Mouse (Mus musculus) right cerebral cortex, postnatal 36 days (tissue): ENCODE measurements around the gene Tpcn2.

ENCODE experiments used
- DNase-seq, 2 experiments: peaks; one replicate each; pipeline ENCODE4 v3.0.0; 2022; ENCODE audit warnings: low spot score in 2 of 2, mixed read lengths in 1 of 2

The Tpcn2 gene

DNA sequence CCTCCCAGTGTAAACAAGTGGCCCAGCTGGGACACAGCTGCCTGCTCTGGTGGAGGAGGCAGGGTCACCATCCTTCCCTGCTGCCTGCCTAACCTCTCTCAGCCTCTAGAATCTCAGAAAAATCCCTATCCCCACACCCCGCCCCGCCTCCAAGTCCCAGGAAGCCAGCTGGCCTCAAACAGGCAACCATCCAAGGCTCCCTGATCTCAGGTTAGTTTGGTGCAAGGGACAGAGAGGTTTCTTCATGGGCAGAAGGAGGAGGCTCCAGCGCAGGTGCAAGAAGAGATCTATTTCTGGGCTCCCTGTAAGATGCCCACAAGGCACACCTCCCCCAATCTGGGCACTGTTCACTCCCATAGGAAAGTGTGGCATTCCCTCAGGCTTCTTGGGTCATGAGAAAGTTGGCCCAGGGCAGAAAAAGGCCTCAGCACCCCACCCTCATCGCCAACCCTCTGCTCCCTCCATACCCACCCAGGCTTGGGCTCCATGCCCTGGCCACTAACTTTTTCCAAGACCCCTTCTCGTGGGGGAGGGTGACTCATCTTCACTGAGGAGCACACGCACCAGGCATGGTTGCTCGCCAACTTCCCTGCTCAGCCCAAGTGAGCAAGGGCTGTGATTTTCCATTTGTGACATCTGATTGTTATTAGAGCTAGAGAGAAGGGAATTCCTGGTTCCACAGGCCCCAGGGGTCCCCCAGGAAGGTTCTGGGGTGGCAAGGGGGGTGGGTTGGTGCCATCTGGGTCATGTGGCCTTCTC lies 15.9 kb upstream of the Tpcn2 start:
- DNase-seq, result no peak

DNA sequence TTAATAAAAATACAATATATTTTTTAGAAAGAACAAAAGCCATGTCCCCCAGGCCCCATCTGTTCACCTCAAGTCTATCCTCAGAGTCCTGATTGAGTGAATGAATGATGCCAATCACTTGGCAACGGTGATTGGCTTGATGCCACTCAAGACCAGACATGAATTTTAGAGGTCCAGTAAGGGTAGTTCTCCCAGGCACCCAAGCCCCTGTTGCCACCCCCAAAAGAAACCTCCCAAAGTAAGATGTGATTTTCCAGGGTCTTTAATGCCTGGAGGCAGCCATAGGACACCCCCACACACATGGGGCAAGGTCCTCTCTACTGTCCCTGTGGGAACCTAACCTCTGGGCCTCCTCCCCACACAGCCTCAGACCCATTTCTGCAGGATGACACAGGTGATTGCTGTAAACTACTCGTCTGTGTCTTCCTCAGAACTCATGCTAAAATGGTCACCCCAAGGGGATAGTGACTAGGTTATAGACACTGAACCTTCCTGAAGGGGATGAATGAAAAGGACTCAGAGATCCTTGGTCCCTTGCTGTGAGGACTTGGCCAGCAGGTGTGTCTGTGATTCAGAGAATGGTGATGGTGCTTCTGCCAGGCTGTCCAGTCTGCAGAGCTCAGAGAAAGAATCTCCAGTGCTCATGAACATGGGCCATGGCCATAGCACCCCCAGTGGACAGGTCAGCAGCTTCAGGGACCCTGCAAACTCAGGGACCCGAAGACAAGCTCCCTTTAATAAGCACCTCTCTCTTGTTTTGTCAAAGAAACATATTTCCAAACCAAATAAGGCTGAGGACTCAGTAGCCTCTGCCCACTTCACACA lies 15.1 kb upstream of the Tpcn2 start:
- DNase-seq, result no peak

DNA sequence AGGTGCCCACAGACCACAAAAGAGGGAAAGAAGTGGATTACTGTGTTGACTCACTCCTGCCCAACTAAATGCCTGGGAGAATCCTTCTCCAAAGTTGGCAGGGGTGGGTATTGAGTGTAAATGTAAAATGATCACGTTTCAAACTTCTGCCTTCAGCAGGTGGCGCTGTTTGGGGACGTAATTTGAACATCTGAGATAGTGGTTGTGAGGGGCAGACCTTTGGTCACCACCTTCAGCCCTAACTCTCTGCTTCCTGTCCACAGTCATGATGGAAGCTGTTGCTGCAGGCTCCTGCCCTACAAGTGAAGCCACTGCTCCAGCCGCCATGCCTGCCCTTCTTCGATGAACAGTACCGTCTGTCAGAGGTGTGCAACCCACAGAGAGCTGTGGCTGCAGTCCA lies 10.0 kb upstream of the Tpcn2 start:
- no peak for DNase-seq

DNA sequence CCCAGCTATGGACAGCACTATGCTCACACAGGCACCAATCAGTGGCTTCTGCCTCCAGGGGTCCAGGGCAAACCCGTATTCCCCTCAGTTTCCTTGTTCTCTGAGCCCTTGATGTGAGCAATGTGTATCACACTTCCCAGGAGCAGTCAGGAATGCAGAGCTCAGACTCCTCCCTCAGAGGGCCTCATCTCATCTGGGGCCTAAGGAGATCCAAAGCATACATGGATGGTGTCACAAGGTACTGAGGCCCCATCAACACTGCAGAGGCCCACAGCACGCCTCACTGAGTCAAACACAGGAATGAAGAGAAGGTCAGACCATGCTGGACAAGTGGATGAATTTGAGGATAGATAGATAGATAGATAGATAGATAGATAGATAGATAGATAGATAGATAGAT lies 8.9 kb upstream of the Tpcn2 start:
- DNase-seq, result no peak

DNA sequence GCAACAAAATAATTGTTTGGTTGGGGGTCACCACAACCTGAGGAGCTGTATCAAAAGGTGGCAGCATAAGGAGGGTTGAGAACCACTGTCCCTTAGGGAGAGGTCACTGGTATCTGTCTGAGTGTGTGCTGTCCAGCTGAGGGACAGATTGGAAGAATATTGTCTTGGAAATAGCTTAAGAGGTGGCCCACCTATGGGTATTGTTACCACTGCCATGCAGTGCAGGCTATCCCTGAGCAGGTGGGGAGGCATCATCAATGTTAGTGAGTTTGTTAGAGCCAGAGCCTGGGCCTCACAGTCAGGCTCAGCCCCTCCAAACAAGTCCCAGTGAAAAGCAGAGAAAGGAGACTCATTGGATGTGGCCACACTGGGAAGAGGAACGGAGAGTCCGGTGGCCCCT lies 8.0 kb upstream of the Tpcn2 start:
- no peak for DNase-seq

DNA sequence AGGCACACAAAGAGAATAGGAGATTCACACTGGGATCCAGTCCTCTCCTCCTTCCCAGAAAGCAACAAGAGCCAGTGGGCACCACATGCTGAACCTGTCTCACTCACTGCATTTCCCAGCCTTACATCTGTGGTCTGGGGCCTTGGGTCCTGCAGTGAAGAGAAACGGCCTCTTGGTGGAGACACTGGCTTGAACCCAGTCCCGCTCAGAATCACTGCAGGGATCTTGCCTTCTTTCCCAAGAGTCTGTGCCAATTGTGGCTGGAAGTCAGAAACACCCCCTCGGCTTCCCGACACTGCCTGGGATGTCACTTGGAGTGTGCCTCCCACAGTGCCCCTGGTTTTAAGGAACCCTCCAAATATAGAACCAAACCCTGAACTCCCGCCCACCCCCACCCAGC lies 5.5 kb upstream of the Tpcn2 start:
- no peak for DNase-seq

DNA sequence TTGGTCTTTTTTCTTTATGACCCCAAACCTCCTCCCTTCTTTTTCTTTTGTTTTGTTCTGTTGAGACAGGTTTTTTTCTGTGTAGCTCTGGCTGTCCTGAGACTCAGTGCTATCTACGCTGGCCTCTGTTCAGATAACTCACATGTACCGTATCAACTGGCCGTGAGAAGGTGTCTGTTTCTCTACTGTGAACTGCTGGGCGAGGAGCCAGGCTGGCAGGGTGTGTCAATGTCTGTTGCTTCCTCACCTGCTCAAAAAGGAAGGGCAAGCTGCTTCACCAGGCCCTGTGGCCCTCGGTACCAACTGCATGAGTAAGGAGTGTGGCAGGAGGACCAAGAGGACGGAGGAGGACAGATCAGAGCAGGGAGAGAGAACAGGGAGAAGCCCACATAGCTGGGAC lies 3.6 kb upstream of the Tpcn2 start:
- no peak for DNase-seq

DNA sequence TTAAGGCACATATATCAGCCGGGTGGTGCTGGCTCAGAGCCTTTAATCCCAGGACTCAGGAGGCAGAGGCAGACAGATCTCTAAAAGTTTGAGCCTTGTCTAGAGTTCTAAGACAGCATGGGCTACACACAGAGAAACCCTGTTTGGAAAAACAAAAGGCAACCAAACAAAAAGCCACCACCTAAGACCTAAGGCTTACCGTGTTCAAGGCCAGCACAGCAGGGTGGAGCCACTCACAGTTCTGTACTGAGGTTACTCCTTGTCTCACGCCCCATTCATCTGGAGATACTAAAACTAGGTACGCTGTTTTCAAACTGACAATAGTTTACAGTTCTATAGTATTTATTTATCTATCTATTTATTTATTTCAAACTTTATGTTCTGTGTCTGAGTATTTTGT lies 1.7 kb upstream of the Tpcn2 start:
- DNase-seq, result no peak

DNA sequence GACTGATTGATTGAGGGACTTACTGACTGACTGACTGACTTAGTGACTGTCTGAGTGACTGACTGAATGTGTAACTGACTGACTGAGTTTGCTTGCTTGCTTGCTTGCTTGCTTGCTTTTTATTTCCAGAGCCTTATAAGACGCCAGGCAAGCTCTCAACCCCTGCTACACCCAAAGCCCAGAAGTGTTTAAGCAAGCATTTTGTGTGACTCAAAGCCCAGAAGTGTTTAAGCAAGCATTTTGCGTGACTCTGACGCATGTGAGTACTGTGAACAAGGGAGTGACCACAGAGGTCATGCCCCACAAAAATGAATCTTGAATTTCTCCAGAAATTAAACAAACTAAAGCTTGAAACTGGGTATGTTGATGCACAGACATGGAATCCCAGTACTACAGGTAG lies 482 bp upstream of the Tpcn2 start:
- no peak for DNase-seq

DNA sequence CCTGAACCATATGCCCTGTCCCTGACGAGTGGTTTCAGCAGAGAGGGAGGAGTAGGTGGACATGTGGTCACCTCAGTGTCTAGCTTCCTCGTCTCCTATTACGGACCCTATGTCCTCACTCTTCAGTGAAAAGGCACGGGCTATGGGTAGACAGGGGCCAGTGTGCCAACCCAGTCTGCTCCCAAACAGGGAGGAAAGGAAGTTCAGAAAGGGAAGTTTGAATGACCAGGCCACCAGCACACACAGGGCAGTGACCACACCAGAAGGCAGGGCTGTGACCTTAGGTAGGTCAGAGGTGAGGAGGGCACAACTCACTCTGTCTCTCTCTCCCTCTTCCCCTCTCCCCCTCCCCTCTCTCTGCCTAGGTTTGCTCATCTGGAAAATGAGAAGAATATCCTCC lies 770 bp downstream of the Tpcn2 start:
- no peak for DNase-seq

DNA sequence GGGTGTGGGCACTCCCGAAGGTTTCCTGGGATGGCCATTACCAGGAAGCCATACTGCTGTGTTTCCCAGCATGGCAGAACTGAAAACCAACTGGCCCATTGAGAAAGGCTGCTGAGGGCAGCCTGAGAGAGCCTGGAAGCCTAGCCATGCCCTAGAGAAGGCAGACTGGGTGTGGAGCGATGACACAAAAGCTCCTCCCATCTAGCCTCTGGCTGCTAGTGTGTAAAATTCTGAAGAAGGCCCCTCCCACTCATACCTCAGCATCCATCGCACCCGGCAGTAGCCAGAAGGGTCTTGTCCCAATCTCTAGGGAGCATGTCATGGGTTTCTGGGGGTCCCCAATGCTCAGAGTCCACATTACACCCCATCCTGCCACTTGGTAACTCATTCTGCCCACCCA lies 2.4 kb downstream of the Tpcn2 start:
- no peak for DNase-seq

DNA sequence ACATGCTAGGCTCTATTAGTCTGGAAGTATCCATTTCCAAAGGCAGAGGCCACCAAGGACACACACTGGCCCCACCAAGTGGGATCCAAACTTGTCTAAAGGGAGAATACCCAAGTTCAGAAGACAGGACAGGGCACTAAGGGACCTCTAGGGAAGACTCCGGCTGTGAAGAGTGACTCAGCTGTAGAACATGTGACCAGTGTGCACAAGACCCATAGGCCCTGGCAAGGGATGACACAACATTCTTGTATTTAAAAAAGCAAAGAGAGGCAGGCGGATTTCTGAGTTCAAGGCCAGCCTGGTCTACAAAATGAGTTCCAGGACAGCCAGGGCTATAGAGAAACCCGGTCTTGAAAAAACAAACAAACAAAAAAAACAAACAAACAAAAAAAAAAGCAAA lies 8.3 kb downstream of the Tpcn2 start:
- no peak for DNase-seq

DNA sequence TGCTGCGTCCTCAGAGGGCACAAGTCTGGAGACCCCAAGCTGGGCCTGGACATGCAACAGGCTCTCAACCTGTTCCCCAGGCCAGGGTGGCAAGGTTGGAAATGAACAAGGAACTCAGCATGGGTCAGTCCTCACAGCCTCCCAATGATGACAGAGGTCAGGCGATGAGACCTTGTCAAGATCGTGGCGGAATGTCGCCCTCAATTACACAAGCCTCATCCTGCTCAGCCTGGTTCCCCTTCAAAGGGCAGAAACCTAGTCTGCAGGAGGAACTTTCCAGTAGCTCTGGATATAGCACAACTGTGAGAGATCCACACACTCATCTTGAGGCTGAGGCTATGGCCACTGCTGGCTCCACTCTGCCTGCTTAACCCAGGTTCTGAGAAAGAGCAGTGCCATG lies 12.9 kb downstream of the Tpcn2 start:
- DNase-seq, result no peak

DNA sequence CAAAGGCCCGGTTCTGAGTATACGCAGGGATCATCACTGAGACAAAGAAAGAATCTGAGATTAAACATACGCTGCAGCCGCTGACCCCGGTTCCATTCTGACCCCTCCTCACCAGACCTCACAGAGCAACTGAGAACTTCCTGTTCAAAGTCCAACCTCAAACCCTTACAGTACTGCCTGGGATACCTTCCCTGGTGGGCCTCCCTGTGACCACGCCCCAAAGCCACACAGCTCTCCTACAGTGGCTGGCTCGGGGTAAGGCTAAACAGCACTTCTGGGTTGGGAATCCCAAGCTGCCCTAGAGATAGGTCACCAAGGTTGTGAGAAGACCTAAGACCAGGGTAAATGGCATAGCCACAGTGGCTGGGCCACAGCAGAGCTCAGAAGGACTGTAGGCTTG lies 14.9 kb downstream of the Tpcn2 start:
- DNase-seq, result no peak

DNA sequence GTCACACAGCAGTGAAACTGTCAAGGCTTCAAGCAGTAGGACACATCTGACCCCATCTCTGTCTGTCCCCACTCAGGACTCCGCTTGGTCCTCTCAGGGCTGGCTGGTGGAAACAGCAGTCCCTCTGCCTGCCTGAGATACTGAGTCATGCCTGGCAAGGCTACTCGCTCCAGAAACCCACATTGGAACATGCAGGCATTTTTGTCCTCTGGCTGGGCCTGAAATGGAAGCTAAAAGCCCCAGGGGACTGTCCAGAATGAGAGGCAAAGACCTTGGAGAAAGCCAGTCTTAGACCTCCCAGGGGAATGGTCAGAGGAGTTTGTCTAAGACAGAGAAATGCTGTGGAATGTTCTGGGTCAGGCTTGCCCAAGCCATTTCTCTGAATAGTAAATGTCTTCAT lies 17.8 kb downstream of the Tpcn2 start:
- DNase-seq, result no peak

DNA sequence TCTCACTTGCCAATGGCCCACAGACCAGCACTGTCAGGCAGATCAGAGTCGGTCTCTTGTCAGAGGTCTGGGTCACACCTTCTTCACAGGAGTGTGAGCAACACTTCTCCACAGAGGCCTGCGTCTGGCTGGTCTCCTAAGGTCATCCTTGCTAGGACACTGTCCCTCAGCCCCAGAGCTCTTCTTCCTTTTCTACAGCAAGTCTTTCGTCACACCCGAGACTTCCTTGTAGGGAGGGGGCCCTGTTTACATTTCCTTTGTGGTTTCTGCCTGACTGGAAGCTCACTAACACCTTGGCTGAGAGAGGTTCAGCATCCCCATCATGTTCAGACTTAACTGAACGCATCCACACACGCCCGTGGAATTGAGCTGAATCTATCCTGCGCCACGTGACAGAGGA lies 19.6 kb downstream of the Tpcn2 start:
- DNase-seq, result no peak

DNA sequence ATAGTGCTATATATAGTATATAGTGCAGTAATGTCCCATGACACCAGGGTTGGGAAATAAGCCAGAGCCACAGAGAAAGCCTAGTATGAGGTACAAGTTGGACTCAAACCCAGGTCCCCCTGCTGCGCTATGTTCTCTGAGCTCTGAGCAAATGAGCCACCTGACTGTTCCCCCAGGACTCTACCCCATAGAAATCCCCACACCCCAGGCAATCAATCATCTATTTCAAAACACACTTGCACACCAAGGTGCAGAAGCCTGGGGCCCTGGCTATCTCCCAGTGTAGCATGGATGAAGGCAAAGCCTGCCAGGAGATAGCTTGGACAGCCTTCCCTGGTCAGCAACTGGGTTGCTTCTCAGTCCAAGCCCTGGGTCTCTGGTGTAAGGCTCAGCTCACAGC lies 27.7 kb downstream of the Tpcn2 start:
- DNase-seq, result no peak

DNA sequence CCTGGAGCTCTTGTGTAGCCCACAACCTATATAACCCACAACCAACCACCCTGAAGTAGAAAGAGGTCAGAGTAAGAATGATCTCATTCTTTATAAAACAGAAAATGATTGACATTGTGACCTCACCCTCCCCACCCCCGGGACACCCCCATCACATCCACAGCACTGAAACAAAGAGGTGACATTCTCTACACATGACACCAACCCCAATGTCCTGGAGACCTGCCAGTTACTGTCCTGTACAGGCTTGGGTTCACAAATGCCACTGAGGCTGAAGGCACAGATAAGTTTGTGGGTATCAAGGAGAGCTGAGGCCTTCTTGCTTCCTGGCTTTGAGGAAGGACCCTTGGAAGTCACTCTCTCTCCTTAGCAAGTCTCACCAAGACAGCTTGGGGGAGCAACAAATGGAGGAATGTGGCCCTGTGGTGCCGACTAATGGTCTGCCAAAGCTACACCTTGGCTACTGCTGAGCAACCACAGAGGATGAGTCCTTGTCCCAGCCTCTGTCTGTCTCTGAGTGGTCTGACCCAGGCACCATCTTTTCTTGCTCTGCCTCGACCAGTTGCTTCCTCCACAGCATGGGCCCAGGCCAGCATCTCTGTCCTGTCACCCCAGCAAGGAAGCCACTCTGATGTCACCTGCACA lies 29.7 kb downstream of the Tpcn2 start:
- no peak for DNase-seq

DNA sequence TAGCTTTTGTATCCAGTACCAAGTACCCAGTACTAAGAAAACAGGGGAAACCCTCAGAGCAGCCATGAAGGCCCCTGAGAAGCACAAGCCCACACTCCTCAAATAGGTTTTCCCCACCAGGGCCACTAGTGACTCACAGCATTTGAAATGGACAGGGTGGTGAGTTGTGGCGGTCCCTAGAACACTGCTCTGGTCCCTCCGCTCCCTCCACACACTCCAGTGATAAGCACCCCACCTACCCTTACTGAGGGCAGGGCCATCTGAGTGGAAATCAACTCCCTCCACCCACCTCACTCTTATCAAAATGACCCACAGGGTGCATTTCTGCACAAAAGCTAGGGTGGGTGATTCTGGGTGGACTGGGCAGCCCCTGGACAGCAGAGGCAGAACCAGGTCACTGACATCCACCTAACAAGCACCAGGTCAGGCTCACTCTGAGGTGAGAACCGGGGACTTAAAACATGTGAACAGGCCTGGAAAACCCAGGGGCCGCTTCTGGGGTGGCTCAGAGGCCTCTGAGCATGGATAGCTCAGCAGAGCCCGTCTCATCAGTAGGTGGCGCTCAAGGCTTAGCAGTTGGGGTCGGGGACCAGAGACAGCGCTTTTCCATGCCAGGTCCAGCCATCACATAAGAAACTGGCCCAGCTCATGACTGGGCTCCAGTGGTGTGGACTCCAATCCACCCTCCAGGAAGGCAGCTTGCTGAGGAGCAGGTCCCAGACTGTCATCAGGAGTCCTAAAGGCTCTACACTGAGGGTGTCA lies 30.9 kb downstream of the Tpcn2 start:
- DNase-seq, result peak; percentile 45 to 50

DNA sequence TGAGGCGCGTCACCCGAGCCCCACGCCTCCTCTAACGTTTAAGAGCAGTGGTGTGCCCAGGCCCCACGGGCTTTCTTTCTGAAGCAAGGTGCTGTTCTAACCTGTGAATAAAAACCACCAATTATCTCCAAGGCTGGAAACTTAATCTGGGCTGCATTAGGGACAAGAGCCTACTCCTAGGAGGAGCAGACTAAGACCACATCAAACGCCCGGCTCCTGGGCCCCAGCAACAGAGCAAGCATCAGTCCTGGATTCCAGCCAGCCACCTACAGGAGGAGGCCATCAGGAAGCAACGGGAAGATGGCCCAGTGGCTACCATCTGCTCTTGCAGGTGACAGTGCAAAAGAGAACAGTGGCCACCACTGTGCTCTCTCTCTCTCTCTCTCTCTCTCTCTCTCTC lies 33.6 kb downstream of the Tpcn2 start:
- no peak for DNase-seq

DNA sequence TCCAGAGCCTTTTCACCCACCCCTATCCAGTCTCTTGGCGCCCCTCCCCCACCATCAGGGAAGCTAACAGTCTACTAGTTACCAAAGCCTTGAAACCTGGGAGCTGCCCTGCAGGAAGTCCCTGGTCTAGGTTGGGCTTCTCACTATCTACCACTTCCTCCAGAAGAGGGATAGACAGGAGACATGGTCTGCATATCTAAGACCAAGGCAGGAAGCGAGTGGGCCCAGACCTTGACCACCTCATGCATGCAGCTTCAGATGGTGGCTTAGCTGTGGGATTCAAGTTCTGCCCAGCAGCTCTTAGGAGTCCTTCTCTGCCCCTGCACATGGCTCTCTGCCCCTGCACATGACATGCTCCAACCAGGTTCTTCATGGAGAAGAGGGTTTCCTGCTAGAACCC lies 34.9 kb downstream of the Tpcn2 start:
- no peak for DNase-seq
